10 mouse cellular contexts compared by ENCODE assay signal in the genomic region with DNA sequence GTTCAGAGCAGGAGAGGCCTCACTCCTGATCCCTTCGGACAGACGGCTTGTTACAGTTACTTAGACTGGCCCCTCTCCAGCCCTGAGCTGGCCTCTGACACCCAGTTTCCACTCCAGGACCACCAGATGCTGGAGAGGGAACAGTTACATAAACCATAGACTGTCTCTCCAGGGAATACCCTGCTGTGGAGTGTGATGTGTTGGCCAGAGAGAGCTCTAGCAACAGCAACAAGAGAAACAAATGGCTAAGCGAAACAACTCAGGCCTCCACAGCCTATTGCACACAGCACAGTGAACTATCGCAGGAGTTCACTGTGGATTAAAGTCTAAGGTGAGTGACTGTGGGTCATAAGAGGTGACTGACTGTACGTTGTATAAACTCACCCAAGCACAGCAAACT. TPM values are rescaled to one million over a fixed set of nuclear protein-coding genes. Genes with fewer than 3 reads are reported as not detected.
DNase-seq lines count a peak whose midpoint lies in the region; ATAC-seq and TF ChIP-seq lines count a peak whose summit lies in the region.
"Had no signal": no experiment of that assay in that cellular context is flagged by ENCODE, and none has a peak within 500 bp of the region (broad histone marks: within the 10 kb centered on the region; RNA-seq: fewer than 3 reads in every experiment).

No protein-coding gene starts in this region.

- peak; percentile 81; the same call in 1 of the 2 replicates for TF ChIP-seq EP300 in heart, adult 2 months (IDR thresholded peaks at IDR 0.05; ENCODE audit: insufficient read depth, low read depth, low read length)

- H3K4me2 ChIP-seq in hindbrain, embryonic 13.5 days, result no peak overlapping the region
- H3K4me2 ChIP-seq: neural tube, embryonic 12.5 days had no signal

- no peaks in the 10 kb centered on the region for H3K27me3 ChIP-seq in heart, adult 2 months (ENCODE audit: control insufficient read depth, insufficient read depth, low read length)
- peaks cover 29% of the 10 kb centered on the region for H3K27me3 ChIP-seq in hindbrain, embryonic 13.5 days

- peak; percentile 17; the same call in 1 of the 2 replicates for TF ChIP-seq POLR2A in heart, adult 2 months (IDR thresholded peaks at IDR 0.05; ENCODE audit: insufficient read depth, low read depth, low read length)

- H3K9me3 ChIP-seq in hindbrain, embryonic 13.5 days, result no peaks in the 10 kb centered on the region
- H3K9me3 ChIP-seq: neural tube, embryonic 12.5 days had no signal

- no peak for TF ChIP-seq CTCF in heart, adult 2 months (IDR thresholded peaks at IDR 0.05)

- no peaks in the 10 kb centered on the region for H3K79me2 ChIP-seq in heart, adult 2 months (replicated peaks; ENCODE audit: control insufficient read depth, insufficient read depth, low read length)

- H3K27ac ChIP-seq in heart, adult 2 months, result no peak overlapping the region
- no peak overlapping the region for H3K27ac ChIP-seq in hindbrain, embryonic 13.5 days
- H3K27ac ChIP-seq: liver, embryonic 14.5 days; neural tube, embryonic 12.5 days had no signal

- DNase-seq in adrenal gland, adult (ENCODE audit: inconsistent age in 2 of 2, low spot score in 1 of 2), result peak; percentile 28 to 49
- DNase-seq in adrenal gland, postnatal 14 days, result no peak
- peak; percentile 74 to 78 for DNase-seq in heart, adult 2 months
- peak; percentile 43 to 75 for DNase-seq in kidney, adult 8-10 months
- DNase-seq in lung, postnatal 10 days, result peak; percentile 64
- DNase-seq in embryo, embryonic 11 days, result no peak
- no peak for DNase-seq in frontal cortex, postnatal 14 days (ENCODE audit: low spot score in 2 of 2)

- peaks cover 2% of the 10 kb centered on the region; the same call in 1 of the 2 replicates for H3K4me1 ChIP-seq in heart, adult 2 months (ENCODE audit: control insufficient read depth, insufficient read depth, low read length)
- H3K4me1 ChIP-seq in hindbrain, embryonic 13.5 days (replicated peaks), result no peaks in the 10 kb centered on the region

- no peak for ATAC-seq in hindbrain, embryonic 13.5 days (ENCODE audit: low FRiP score)

- no peaks in the 10 kb centered on the region for H3K36me3 ChIP-seq in heart, adult 2 months (ENCODE audit: control insufficient read depth, insufficient read depth, low read length)
- H3K36me3 ChIP-seq in hindbrain, embryonic 13.5 days, result no peaks in the 10 kb centered on the region
- H3K36me3 ChIP-seq: neural tube, embryonic 12.5 days had no signal

- intact Hi-C loops in heart, adult 2 months (cut with DNase I), result no loop called here

- no peak overlapping the region for H3K9ac ChIP-seq in heart, adult 2 months (ENCODE audit: low read depth, low read length)
- H3K9ac ChIP-seq in hindbrain, embryonic 13.5 days, result no peak overlapping the region
- H3K9ac ChIP-seq: liver, embryonic 14.5 days had no signal

- WGBS in heart, adult 2 months, result 60% methylated on average over 5 of the region's 5 CpGs
- 78% methylated on average over 5 of the region's 5 CpGs for WGBS in hindbrain, embryonic 13.5 days

- H3K4me3 ChIP-seq in heart, adult 2 months, result no peak overlapping the region
- H3K4me3 ChIP-seq in hindbrain, embryonic 13.5 days, result no peak overlapping the region
- H3K4me3 ChIP-seq: neural tube, embryonic 12.5 days had no signal

RNA-seq across cellular contexts. Expression of a gene that starts 56.5 kb away (rescaled TPM):
- total RNA-seq in adrenal gland, postnatal 14 days (2021), result 0.26 and 0.44 TPM in 2 replicates
- total RNA-seq in heart, adult 2 months (2021), result under 1 TPM; 0.21 to 0.32 TPM
- polyA plus RNA-seq in heart, adult 2 months (2012; rRNA removed), result 1.2 and 1.9 TPM in 2 replicates
- polyA plus RNA-seq in hindbrain, embryonic 13.5 days (2015; fragmentation: Nextera tagmentation; extraction: Ambion mirVana), result not detected in 2 replicates
- polyA plus RNA-seq: neural tube, embryonic 12.5 days had no signal

Comparison
In these comparisons a context has a peak if more than half of its experiments do, and no peak if none do; other contexts are left out.
1. DNase-seq: peak in adrenal gland, adult (2 of 2), heart, adult 2 months (2 of 2), kidney, adult 8-10 months (2 of 2) and lung, postnatal 10 days (single experiment); none in adrenal gland, postnatal 14 days (single experiment), embryo, embryonic 11 days (single experiment) and frontal cortex, postnatal 14 days (0 of 2).